18 mouse cellular contexts compared by ENCODE assay signal in the genomic region with DNA sequence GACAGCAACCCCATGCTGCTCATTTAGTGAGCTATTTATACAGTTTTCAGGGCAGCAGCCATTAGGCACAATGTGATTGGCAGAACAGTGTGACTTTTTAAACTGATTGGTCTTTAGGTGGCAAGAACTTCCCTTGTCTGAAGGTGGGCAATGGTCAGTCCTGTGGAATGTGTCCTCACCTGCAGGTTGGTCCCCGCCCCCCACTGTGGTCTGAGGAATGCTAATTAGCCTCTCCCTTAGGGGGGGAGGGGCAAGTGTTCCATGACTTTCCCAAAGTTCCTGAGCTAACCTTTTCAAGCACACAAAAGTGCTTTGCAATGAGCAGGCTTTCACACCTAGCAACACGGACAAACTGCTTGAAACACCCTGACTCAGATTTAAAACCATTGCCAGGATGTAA. TPM values are rescaled to one million over a fixed set of nuclear protein-coding genes. Genes with fewer than 3 reads are reported as not detected.
"Had no signal": no experiment of that assay in that cellular context is flagged by ENCODE, and none has a peak within 500 bp of the region (broad histone marks: within the 10 kb centered on the region; RNA-seq: fewer than 3 reads in every experiment).

No protein-coding gene starts in this region.

- H3K36me3 ChIP-seq: midbrain, embryonic 10.5 days; midbrain, embryonic 13.5 days; neural tube, embryonic 13.5 days; neural tube, embryonic 15.5 days; stomach, embryonic 15.5 days had no signal

- H3K9ac ChIP-seq: lung, embryonic 14.5 days; midbrain, embryonic 13.5 days; neural tube, embryonic 13.5 days; neural tube, embryonic 15.5 days; stomach, embryonic 15.5 days had no signal

- H3K27me3 ChIP-seq: midbrain, embryonic 13.5 days; neural tube, embryonic 13.5 days; neural tube, embryonic 15.5 days; stomach, embryonic 15.5 days had no signal

- ATAC-seq: midbrain, embryonic 13.5 days; midbrain, embryonic 16.5 days had no signal

- H3K4me2 ChIP-seq: lung, embryonic 14.5 days; midbrain, embryonic 13.5 days; neural tube, embryonic 13.5 days; neural tube, embryonic 15.5 days; stomach, embryonic 15.5 days had no signal

- H3K27ac ChIP-seq: midbrain, embryonic 10.5 days; midbrain, embryonic 13.5 days; neural tube, embryonic 13.5 days; neural tube, embryonic 15.5 days; stomach, embryonic 15.5 days; stomach, postnatal 0 days had no signal

- H3K9me3 ChIP-seq: midbrain, embryonic 10.5 days; midbrain, embryonic 13.5 days; neural tube, embryonic 13.5 days; neural tube, embryonic 15.5 days; stomach, embryonic 15.5 days had no signal

- H3K4me3 ChIP-seq: midbrain, embryonic 10.5 days; midbrain, embryonic 13.5 days; myocyte; neural tube, embryonic 13.5 days; neural tube, embryonic 15.5 days; stomach, embryonic 15.5 days had no signal

- H3K4me1 ChIP-seq: midbrain, embryonic 10.5 days; midbrain, embryonic 13.5 days; neural tube, embryonic 13.5 days; neural tube, embryonic 15.5 days; stomach, embryonic 15.5 days had no signal

- DNase-seq: lung, adult 18-20 months; lung, embryonic 14.5 days; lung, postnatal 10 days; lung, postnatal 4 days; right cerebral cortex, postnatal 14 days; thymus, adult 2 months; thymus, postnatal 25 days; thymus, postnatal 4 days had no signal

RNA-seq across cellular contexts. Expression of gene Mb21d2, which starts 13.8 kb away (rescaled TPM):
- total RNA-seq: megakaryocyte, adult 5-6 weeks; megakaryocyte-erythroid progenitor cell, adult 5-6 weeks had no signal
